Mouse (Mus musculus): ENCODE measurements around the gene Lrrc7. TPM values are rescaled to one million over a fixed set of nuclear protein-coding genes. Genes with fewer than 3 reads are reported as not detected.

Lrrc7 gene
- polyA plus RNA-seq, 1 experiment from 2014 or later, result 0.97 TPM

DNA sequence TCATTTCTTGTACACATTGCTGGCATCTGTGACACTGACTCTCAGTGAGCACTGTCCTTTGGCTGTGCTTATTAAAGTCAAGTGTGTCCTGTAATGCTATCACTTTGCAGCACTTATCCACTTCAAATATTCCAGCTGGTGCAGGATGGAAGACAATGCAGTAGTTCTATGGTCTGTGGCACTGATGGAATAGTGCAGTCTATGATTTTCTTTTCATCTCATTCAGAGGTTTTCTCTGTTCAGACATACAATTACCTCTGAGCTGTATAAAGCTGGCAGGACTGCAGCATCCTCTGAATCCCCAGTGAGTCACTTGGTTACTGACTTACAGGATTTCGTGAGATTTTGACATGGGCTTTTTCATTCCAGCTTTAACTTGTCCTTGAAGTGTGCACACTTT is 314.3 kb downstream of the Lrrc7 start:
- Histone ChIP-seq H3K36me3 (ENCODE audit: control insufficient read depth, insufficient read depth, low read length) (no peaks in the 10 kb centered on the region), H3K4me3 (ENCODE audit: low read depth, low read length) (no peak overlapping the region), H3K27me3 (ENCODE audit: control insufficient read depth, insufficient read depth, low read length) (no peaks in the 10 kb centered on the region), H3K4me2 (no peak overlapping the region), H3K4me1 (ENCODE audit: control insufficient read depth, insufficient read depth, low read length) (no peaks in the 10 kb centered on the region), H3K9me3 (ENCODE audit: control insufficient read depth, low read length) (no peaks in the 10 kb centered on the region), H3K27ac (ENCODE audit: low read depth, low read length) (no peak overlapping the region), H3K9ac (ENCODE audit: low read length) (no peak overlapping the region)
- WGBS, result 88% methylated on average over 1 of the region's 1 CpGs
- DNase-seq (ENCODE audit: low spot score, missing footprints) (no peak), ATAC-seq (ENCODE audit: low FRiP score) (no peak)

GRCm38 (mm10) chr3:158210657-158211056 is 351.4 kb downstream of the Lrrc7 start:
- no peak for ATAC-seq (ENCODE audit: low FRiP score)
- H3K27ac ChIP-seq (ENCODE audit: low read depth, low read length), result no peak overlapping the region
- H3K9ac ChIP-seq (ENCODE audit: low read length), result no peak overlapping the region
- WGBS, result 58% methylated on average over 2 of the region's 2 CpGs
- H3K4me1 ChIP-seq (ENCODE audit: control insufficient read depth, insufficient read depth, low read length), result no peaks in the 10 kb centered on the region
- no peaks in the 10 kb centered on the region for H3K36me3 ChIP-seq (ENCODE audit: control insufficient read depth, insufficient read depth, low read length)
- no peaks in the 10 kb centered on the region for H3K27me3 ChIP-seq (ENCODE audit: control insufficient read depth, insufficient read depth, low read length)
- DNase-seq (ENCODE audit: low spot score, missing footprints), result no peak
- H3K4me2 ChIP-seq, result no peak overlapping the region
- no peak overlapping the region for H3K4me3 ChIP-seq (ENCODE audit: low read depth, low read length)
- H3K9me3 ChIP-seq (ENCODE audit: control insufficient read depth, low read length), result no peaks in the 10 kb centered on the region

DNA sequence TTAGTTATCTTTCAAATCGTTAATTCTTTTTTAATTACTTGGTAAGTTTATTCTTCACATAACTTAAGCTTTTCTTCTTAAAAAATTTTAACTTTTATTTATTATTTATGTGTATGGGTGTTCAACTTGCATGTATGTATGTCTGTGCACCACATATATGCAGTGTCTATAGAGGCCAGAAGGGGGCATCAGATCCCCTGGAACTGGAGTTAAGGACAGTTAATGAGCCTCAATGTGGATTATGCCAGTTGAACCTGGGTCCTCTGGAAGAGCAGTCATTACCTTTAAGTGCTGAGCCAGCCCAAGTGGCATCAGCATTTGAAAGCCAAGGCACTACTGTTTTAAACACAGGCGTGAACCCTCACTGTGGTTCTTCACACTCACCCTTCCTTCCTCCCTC is 352.0 kb downstream of the Lrrc7 start:
- Histone ChIP-seq H3K4me3 (ENCODE audit: low read depth, low read length) (no peak overlapping the region), H3K27ac (ENCODE audit: low read depth, low read length) (no peak overlapping the region), H3K9me3 (ENCODE audit: control insufficient read depth, low read length) (no peaks in the 10 kb centered on the region), H3K4me2 (no peak overlapping the region), H3K4me1 (ENCODE audit: control insufficient read depth, insufficient read depth, low read length) (no peaks in the 10 kb centered on the region), H3K27me3 (ENCODE audit: control insufficient read depth, insufficient read depth, low read length) (no peaks in the 10 kb centered on the region), H3K9ac (ENCODE audit: low read length) (no peak overlapping the region), H3K36me3 (ENCODE audit: control insufficient read depth, insufficient read depth, low read length) (no peaks in the 10 kb centered on the region)
- ATAC-seq (ENCODE audit: low FRiP score) (peak; percentile 84), DNase-seq (ENCODE audit: low spot score, missing footprints) (peak; percentile 87)
- WGBS, result 8% methylated on average over 2 of the region's 2 CpGs

DNA sequence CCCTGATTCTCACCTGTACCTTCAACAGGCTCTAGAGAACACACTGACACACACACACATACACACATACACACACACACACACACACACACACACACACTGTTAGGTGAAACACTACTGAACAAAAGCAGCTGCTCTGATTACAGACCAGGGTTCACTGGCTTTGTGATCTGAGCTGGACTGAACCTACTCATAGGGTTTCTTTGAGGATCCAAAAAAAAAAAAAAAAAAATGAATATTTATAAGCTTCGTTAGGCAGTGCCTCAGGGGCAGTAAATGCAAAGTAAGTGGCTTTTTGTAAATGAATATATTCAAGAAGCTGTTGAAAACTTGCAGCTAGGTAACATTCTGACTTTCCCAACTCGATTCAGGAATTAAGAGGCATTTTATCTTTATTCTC is 354.2 kb downstream of the Lrrc7 start:
- H3K9ac ChIP-seq (ENCODE audit: low read length), result no peak overlapping the region
- H3K36me3 ChIP-seq (ENCODE audit: control insufficient read depth, insufficient read depth, low read length), result no peaks in the 10 kb centered on the region
- no peak overlapping the region for H3K4me2 ChIP-seq
- ATAC-seq (ENCODE audit: low FRiP score) (peak; percentile 59), DNase-seq (ENCODE audit: low spot score, missing footprints) (no peak)
- no peaks in the 10 kb centered on the region for H3K4me1 ChIP-seq (ENCODE audit: control insufficient read depth, insufficient read depth, low read length)
- no peaks in the 10 kb centered on the region for H3K9me3 ChIP-seq (ENCODE audit: control insufficient read depth, low read length)
- no peaks in the 10 kb centered on the region for H3K27me3 ChIP-seq (ENCODE audit: control insufficient read depth, insufficient read depth, low read length)
- no peak overlapping the region for H3K4me3 ChIP-seq (ENCODE audit: low read depth, low read length)
- no peak overlapping the region for H3K27ac ChIP-seq (ENCODE audit: low read depth, low read length)
- WGBS, result 61% methylated on average over 2 of the region's 2 CpGs

DNA sequence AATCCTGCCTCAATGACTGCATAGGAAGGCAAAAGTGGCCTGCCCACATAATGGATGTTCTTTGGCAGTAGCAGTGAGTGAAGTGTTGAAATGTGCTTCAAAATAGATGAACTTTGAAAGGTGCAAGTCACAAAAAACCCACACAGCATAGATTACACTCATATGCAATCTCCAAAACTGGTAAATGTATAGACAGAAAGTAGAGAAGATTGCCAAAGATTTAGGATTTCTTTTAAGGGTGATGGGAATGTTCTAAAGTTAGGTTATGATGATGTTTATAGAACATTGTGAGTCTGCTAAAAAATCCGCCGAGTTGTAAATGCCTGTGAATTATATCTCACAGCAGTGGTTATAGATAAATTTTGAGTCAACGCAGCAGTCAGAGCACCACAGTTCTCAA is 359.2 kb downstream of the Lrrc7 start:
- ATAC-seq (ENCODE audit: low FRiP score) (no peak), DNase-seq (ENCODE audit: low spot score, missing footprints) (no peak)
- H3K9ac ChIP-seq (ENCODE audit: low read length), result no peak overlapping the region
- no peaks in the 10 kb centered on the region for H3K4me1 ChIP-seq (ENCODE audit: control insufficient read depth, insufficient read depth, low read length)
- H3K27me3 ChIP-seq (ENCODE audit: control insufficient read depth, insufficient read depth, low read length), result no peaks in the 10 kb centered on the region
- no peaks in the 10 kb centered on the region for H3K9me3 ChIP-seq (ENCODE audit: control insufficient read depth, low read length)
- no peak overlapping the region for H3K4me2 ChIP-seq
- 92% methylated on average over 3 of the region's 3 CpGs for WGBS
- H3K4me3 ChIP-seq (ENCODE audit: low read depth, low read length), result no peak overlapping the region
- no peaks in the 10 kb centered on the region for H3K36me3 ChIP-seq (ENCODE audit: control insufficient read depth, insufficient read depth, low read length)
- H3K27ac ChIP-seq (ENCODE audit: low read depth, low read length), result no peak overlapping the region

DNA sequence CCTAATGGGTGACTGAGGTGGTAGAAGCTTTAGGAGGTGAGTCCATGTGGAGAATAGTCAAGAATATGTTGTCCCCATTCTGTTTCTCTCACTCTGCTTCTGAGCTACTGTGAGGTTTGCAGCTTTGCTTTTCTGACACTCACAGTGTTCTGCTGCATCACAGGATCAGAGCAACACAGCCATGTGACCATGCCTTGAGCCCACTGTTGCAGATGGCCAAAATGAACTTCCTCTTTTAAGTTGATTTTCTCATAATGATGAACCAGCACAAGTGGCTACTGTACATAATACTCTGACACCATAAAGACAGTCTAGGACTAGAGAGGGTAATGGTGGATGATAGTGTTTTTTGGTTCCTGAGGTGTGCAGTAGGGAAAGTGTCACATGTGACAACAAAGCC is 366.6 kb downstream of the Lrrc7 start:
- Histone ChIP-seq H3K9ac (ENCODE audit: low read length) (no peak overlapping the region), H3K4me3 (ENCODE audit: low read depth, low read length) (no peak overlapping the region), H3K4me2 (no peak overlapping the region), H3K27ac (ENCODE audit: low read depth, low read length) (no peak overlapping the region), H3K4me1 (ENCODE audit: control insufficient read depth, insufficient read depth, low read length) (no peaks in the 10 kb centered on the region), H3K36me3 (ENCODE audit: control insufficient read depth, insufficient read depth, low read length) (no peaks in the 10 kb centered on the region), H3K27me3 (ENCODE audit: control insufficient read depth, insufficient read depth, low read length) (no peaks in the 10 kb centered on the region), H3K9me3 (ENCODE audit: control insufficient read depth, low read length) (no peaks in the 10 kb centered on the region)
- DNase-seq (ENCODE audit: low spot score, missing footprints) (no peak), ATAC-seq (ENCODE audit: low FRiP score) (no peak)

DNA sequence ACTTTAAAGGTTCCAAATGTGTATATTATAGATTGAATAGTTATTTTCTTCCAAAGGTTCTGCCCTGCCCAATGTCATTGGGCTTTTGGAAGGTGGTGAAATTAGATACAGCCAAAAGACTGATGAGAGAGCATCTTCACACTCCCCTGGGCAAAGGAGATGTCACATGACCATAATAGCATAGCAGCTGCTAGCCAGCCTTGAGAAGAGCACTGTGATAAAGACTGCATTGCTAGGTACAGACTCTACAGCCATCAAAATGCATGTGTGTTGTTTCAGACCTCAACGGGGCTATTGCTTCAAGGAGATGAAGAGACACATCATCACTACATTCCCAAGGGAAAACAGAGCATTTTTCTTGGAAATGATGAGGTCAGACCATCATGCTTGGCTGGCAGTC is 368.8 kb downstream of the Lrrc7 start:
- Histone ChIP-seq H3K9ac (ENCODE audit: low read length) (no peak overlapping the region), H3K27ac (ENCODE audit: low read depth, low read length) (no peak overlapping the region), H3K4me2 (no peak overlapping the region), H3K27me3 (ENCODE audit: control insufficient read depth, insufficient read depth, low read length) (no peaks in the 10 kb centered on the region), H3K4me3 (ENCODE audit: low read depth, low read length) (no peak overlapping the region), H3K36me3 (ENCODE audit: control insufficient read depth, insufficient read depth, low read length) (no peaks in the 10 kb centered on the region), H3K4me1 (ENCODE audit: control insufficient read depth, insufficient read depth, low read length) (no peaks in the 10 kb centered on the region), H3K9me3 (ENCODE audit: control insufficient read depth, low read length) (no peaks in the 10 kb centered on the region)
- ATAC-seq (ENCODE audit: low FRiP score) (no peak), DNase-seq (ENCODE audit: low spot score, missing footprints) (no peak)
- WGBS, result 87% methylated on average over 1 of the region's 1 CpGs

DNA sequence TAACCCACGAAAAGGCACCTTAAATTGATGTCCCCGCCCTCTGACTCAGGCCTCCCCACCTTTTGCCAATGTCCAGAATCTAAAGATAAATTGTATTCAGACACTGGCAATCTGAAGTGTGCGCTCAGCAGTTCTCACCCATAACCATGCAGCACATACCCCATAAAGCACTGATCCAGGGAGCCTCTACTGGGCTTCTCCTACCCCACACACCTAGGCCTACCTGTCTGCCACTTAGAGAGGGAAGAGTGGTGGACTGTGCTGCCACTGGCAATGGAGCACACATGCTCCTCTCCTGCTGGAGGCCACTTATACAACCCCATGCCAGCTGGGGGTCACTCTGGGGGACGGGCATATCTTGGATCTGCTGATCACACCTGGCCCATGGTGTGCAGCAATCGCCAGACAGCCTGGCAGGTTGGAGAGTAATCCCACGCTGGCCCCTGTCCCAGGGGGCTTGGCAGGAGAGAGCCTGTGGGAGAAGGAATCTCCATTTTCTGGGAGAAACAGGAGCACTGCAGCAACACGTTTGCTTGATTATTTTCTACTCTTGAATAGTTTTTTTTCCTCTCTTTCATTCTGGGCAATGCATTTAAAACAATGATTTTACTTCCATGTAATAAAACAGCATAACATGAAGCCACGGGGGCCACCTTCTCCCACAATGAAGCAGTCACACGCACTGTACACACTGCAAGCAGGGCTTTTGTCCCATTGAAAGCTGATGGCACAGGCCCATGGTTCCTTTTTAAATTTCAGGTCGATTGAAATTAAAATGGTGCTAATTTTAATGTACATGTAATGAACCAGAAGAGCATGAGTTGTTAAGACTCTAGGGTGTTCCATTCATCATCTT is 386.9 kb downstream of the Lrrc7 start:
- no peak overlapping the region for H3K4me3 ChIP-seq (ENCODE audit: low read depth, low read length)
- WGBS, result 77% methylated on average over 10 of the region's 10 CpGs
- H3K4me1 ChIP-seq (ENCODE audit: control insufficient read depth, insufficient read depth, low read length), result no peaks in the 10 kb centered on the region
- H3K36me3 ChIP-seq (ENCODE audit: control insufficient read depth, insufficient read depth, low read length), result no peaks in the 10 kb centered on the region
- DNase-seq (ENCODE audit: low spot score, missing footprints) (no peak), ATAC-seq (ENCODE audit: low FRiP score) (peak; percentile 49)
- H3K4me2 ChIP-seq, result no peak overlapping the region
- no peak overlapping the region for H3K9ac ChIP-seq (ENCODE audit: low read length)
- no peaks in the 10 kb centered on the region for H3K27me3 ChIP-seq (ENCODE audit: control insufficient read depth, insufficient read depth, low read length)
- no peak overlapping the region for H3K27ac ChIP-seq (ENCODE audit: low read depth, low read length)
- H3K9me3 ChIP-seq (ENCODE audit: control insufficient read depth, low read length), result no peaks in the 10 kb centered on the region

GRCm38 (mm10) chr3:158169180-158169579 is 392.8 kb downstream of the Lrrc7 start:
- DNase-seq (ENCODE audit: low spot score, missing footprints), result no peak
- no peak for ATAC-seq (ENCODE audit: low FRiP score)
- 95% methylated on average over 8 of the region's 8 CpGs for WGBS
- no peaks in the 10 kb centered on the region for H3K27me3 ChIP-seq (ENCODE audit: control insufficient read depth, insufficient read depth, low read length)
- peaks cover 3% of the 10 kb centered on the region; the same call in 1 of the 2 replicates for H3K4me1 ChIP-seq (ENCODE audit: control insufficient read depth, insufficient read depth, low read length)
- no peak overlapping the region for H3K9ac ChIP-seq (ENCODE audit: low read length)
- H3K36me3 ChIP-seq (ENCODE audit: control insufficient read depth, insufficient read depth, low read length), result no peaks in the 10 kb centered on the region
- no peak overlapping the region for H3K4me2 ChIP-seq
- no peak overlapping the region for H3K4me3 ChIP-seq (ENCODE audit: low read depth, low read length)
- H3K9me3 ChIP-seq (ENCODE audit: control insufficient read depth, low read length), result no peaks in the 10 kb centered on the region
- no peak overlapping the region for H3K27ac ChIP-seq (ENCODE audit: low read depth, low read length)

Measured in midbrain, embryonic 11.5 days (tissue).